Mouse (Mus musculus) left cerebral cortex, postnatal 36 days (tissue): ENCODE results near the gene Adh1. TPM values are rescaled to one million over a fixed set of nuclear protein-coding genes. Genes with fewer than 3 reads are reported as not detected.

Source experiments
- DNase-seq, 2 experiments: peaks; one replicate each; pipeline ENCODE4 v3.0.0; 2021 to 2022; ENCODE audit warnings: low spot score in 2 of 2, mixed read lengths in 1 of 2
- intact Hi-C: fragments of 180-260 bp; cut with DNase I; formaldehyde crosslinking; loops from one replicate; pipeline ENCODE4 v1.15.1; 2025
- total RNA-seq, 2 experiments: library from RNA; stranded (reverse); gene quantifications; 2 replicates each; pipeline ENCODE4 v1.2.3; 2021

Gene Adh1
- total RNA-seq, 2 experiments from 2014 or later, result 0.50 to 0.99 TPM

- intact Hi-C loops, result no loop called here
- no peak for DNase-seq
Measured at GRCm38 (mm10) chr3:138325466-138325865, 64.7 kb downstream of the Adh1 start.

GRCm38 (mm10) chr3:138333910-138334309, 73.1 kb downstream of the Adh1 start:
- no peak for DNase-seq
- intact Hi-C loops, result no loop called here

GRCm38 (mm10) chr3:138334320-138334719, 73.5 kb downstream of the Adh1 start:
- intact Hi-C loops, result no loop called here
- no peak for DNase-seq

- no peak for DNase-seq
- intact Hi-C loops, result no loop called here
Measured at GRCm38 (mm10) chr3:138335566-138335965, 74.8 kb downstream of the Adh1 start.

GRCm38 (mm10) chr3:138336104-138336754, 75.4 kb downstream of the Adh1 start:
- no peak for DNase-seq
- intact Hi-C loops, result no loop called here

Other genes starting within 250 kb of the Adh1 start
- 1 to 10 TPM; 2.1 to 2.8 TPM for gene 1110002E22Rik, start 195.9 kb upstream of the Adh1 start, total RNA-seq
- gene Gm5105, start 193.6 kb upstream of the Adh1 start, total RNA-seq, result under 1 TPM in 1 of 2 experiments, not detected in 1; 0.20 TPM
- 1 to 10 TPM; 3.6 to 6.6 TPM for gene Trmt10a, start 117.5 kb upstream of the Adh1 start, total RNA-seq
- 1 to 10 TPM; 5.6 to 6.2 TPM for gene Mttp, start 116.0 kb upstream of the Adh1 start, total RNA-seq
- gene 4930579F01Rik, start 67.2 kb upstream of the Adh1 start, total RNA-seq, result not detected
- gene Adh7, start 43.2 kb upstream of the Adh1 start, total RNA-seq, result under 1 TPM; 0.10 to 0.11 TPM
- not detected for gene Adh6a, start 52.3 kb downstream of the Adh1 start, total RNA-seq
- gene Adh6b, start 80.8 kb downstream of the Adh1 start, total RNA-seq, result not detected
- not detected for gene Adh4, start 154.5 kb downstream of the Adh1 start, total RNA-seq
- gene Adh5, start 182.1 kb downstream of the Adh1 start, total RNA-seq, result 10 to 100 TPM; 60.8 to 64.3 TPM
- 10 to 100 TPM; 38.1 to 39.7 TPM for gene Metap1, start 228.5 kb downstream of the Adh1 start, total RNA-seq